Mouse (Mus musculus) kidney, embryonic 14.5 days (tissue): Measurements from ENCODE around the gene Vsir. TPM values are rescaled to one million over a fixed set of nuclear protein-coding genes. Genes with fewer than 3 reads are reported as not detected.

Experiments
- ATAC-seq: fragments of 200-750 bp; cut with Nextera tagmentation; 2 replicates; pipeline ENCODE4 v1.8.0; 2017; ENCODE audit warnings: moderate number of reproducible peaks, mild to moderate bottlenecking, moderate TSS enrichment, moderate library complexity; ENCODE audit not compliant: low FRiP score, low TSS enrichment
- H3K27ac ChIP-seq: fragments of 300-500 bp; sonication (generic); 2 replicates; pipeline ENCODE4 v1.5.1; 2014; ENCODE audit warnings: low read depth, mild to moderate bottlenecking, low read length, moderate library complexity, mixed read lengths
- H3K27me3 ChIP-seq: fragments of 300-500 bp; sonication (generic); 2 replicates; pipeline ENCODE4 v1.6.1; 2014; ENCODE audit warnings: mild to moderate bottlenecking, low read length; ENCODE audit not compliant: control insufficient read depth, insufficient read depth
- H3K36me3 ChIP-seq: fragments of 300-500 bp; sonication (generic); 2 replicates; pipeline ENCODE4 v1.6.1; 2014; ENCODE audit warnings: low read length, mixed read lengths; ENCODE audit not compliant: control insufficient read depth, insufficient read depth
- H3K4me1 ChIP-seq: fragments of 300-500 bp; sonication (generic); 2 replicates; pipeline ENCODE4 v1.6.1; 2014; ENCODE audit warnings: low read length, mixed read lengths; ENCODE audit not compliant: control insufficient read depth, insufficient read depth
- H3K4me2 ChIP-seq: fragments of 300-500 bp; sonication (generic); replicated peaks from 2 replicates; pipeline ENCODE4 v1.6.1; 2014; ENCODE audit warnings: low read depth, mild to moderate bottlenecking, low read length
- H3K4me3 ChIP-seq: fragments of 300-500 bp; sonication (generic); 2 replicates; pipeline ENCODE4 v1.5.1; 2014; ENCODE audit warnings: mild to moderate bottlenecking, low read length
- H3K9ac ChIP-seq: fragments of 300-500 bp; sonication (generic); 2 replicates; pipeline ENCODE4 v1.6.1; 2014; ENCODE audit warnings: low read depth, mild to moderate bottlenecking, low read length, moderate library complexity
- H3K9me3 ChIP-seq: fragments of 300-500 bp; sonication (generic); 2 replicates; pipeline ENCODE4 v1.6.1; 2016; ENCODE audit warnings: low read length; ENCODE audit not compliant: control insufficient read depth
- WGBS: fragments of 180-500 bp; shearing (Covaris S2); extraction: QIAGEN DNeasy Blood & Tissue Kit; methylation state at CpG from one replicate; pipeline ENCODE4 v1.1.7; 2014; 5-methylcytosine and 5-hydroxymethylcytosine counted together
- polyA plus RNA-seq: library from polyadenylated mRNA; unstranded; fragments of >200 nt; fragmentation: Nextera tagmentation; extraction: Ambion mirVana; gene quantifications from 2 replicates; pipeline ENCODE4 v1.2.1, GENCODE M21; 2014

Gene Vsir
- polyA plus RNA-seq, 1 experiment from 2014 or later: 4.6 TPM

DNA sequence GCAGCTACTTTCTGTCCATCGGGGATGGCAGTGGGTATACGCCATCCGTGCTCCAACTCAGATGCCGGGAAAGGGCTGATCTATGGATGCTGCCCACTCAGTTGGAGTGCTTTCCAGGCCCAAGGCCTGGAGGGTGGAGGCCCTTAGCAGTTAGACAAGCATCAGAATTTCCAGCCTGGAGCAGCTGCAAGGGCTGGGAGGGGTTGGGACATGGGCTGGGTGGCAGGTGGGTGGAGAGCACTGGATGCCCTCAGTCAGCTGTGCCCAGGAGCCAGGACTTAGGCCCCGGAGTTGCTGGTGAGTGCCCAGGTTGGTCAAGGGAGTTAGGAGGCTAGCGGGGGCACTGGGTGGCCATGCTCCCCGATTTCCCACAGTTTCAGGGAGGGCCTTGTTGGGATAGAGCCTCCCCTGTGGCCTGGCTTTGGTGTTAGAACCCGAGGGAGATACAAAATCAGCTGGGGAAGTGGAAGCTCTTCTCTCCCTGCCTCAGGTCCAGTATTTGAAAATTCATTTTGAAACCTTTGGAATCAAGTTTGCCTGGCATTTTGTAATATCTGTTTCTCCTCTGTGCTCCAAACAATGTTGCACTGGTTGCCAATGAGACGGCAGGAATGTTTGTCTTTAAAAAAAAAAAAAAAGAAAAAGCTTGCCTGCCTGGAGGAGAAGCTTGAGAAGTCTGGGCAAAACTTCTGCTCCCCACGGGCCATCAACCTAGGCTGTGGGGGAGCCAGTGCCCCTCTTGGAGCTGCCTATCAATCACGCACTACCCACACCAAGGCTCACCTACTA, 54.0 kb downstream of the Vsir start:
- ATAC-seq: no peak
- Histone ChIP-seq H3K9me3 (no peaks in the 10 kb centered on the region), H3K4me2 (no peak overlapping the region), H3K36me3 (no peaks in the 10 kb centered on the region), H3K27ac (no peak overlapping the region), H3K27me3 (no peaks in the 10 kb centered on the region), H3K4me3 (no peak overlapping the region), H3K9ac (no peak overlapping the region), H3K4me1 (peaks cover 5% of the 10 kb centered on the region; the same call in 1 of the 2 replicates)
- WGBS: 82% methylated on average over 11 of the region's 11 CpGs

GRCm38 (mm10) chr10:60405460-60406177, 59.0 kb downstream of the Vsir start:
- Histone ChIP-seq H3K9me3 (no peaks in the 10 kb centered on the region), H3K4me2 (no peak overlapping the region), H3K4me3 (no peak overlapping the region), H3K9ac (no peak overlapping the region), H3K27me3 (peaks cover 2% of the 10 kb centered on the region; the same call in 1 of the 2 replicates), H3K36me3 (no peaks in the 10 kb centered on the region), H3K4me1 (no peaks in the 10 kb centered on the region), H3K27ac (no peak overlapping the region)
- WGBS: 42% methylated on average over 7 of the region's 7 CpGs
- ATAC-seq: no peak

DNA sequence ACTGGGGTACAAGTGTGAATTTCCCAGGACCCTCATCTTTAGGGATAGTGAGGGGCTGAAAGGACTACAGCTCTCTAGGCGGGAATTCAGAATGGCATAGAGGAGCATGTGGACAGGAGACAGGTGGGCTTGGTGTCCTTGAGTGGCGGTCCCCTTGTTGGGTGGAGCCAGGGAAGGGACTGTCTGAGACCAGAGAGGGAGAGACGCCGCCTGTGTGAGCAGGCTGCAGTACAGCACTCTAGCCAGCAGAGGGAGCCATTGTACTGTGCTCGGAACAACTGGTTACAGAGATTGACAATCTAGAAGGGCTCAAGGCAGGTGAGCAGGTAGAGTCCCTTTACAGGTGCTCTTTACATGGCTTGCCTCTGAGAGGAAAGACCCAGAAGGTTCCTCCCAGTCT, 61.2 kb downstream of the Vsir start:
- H3K9ac ChIP-seq: no peak overlapping the region
- ATAC-seq: 0 out of 2 replicates have a peak, but pooled peaks have one; percentile 29
- 1% methylated on average over 5 of the region's 5 CpGs for WGBS
- H3K9me3 ChIP-seq: no peaks in the 10 kb centered on the region
- H3K27me3 ChIP-seq: peaks cover 7% of the 10 kb centered on the region; the same call in 1 of the 2 replicates
- no peak overlapping the region for H3K4me3 ChIP-seq
- H3K4me1 ChIP-seq: no peaks in the 10 kb centered on the region
- H3K4me2 ChIP-seq: no peak overlapping the region
- no peaks in the 10 kb centered on the region for H3K36me3 ChIP-seq
- no peak overlapping the region for H3K27ac ChIP-seq

- Histone ChIP-seq H3K9ac (no peak overlapping the region), H3K9me3 (no peaks in the 10 kb centered on the region), H3K4me1 (no peaks in the 10 kb centered on the region), H3K27me3 (peaks cover 7% of the 10 kb centered on the region; the same call in 1 of the 2 replicates), H3K4me2 (no peak overlapping the region), H3K27ac (no peak overlapping the region), H3K4me3 (no peak overlapping the region), H3K36me3 (no peaks in the 10 kb centered on the region)
- no peak for ATAC-seq
- WGBS: 32% methylated on average over 5 of the region's 5 CpGs
Observed at GRCm38 (mm10) chr10:60411794-60412193, 65.1 kb downstream of the Vsir start.

GRCm38 (mm10) chr10:60413756-60414155, 67.1 kb downstream of the Vsir start:
- Histone ChIP-seq H3K27me3 (peaks cover 7% of the 10 kb centered on the region; the same call in 1 of the 2 replicates), H3K9ac (no peak overlapping the region), H3K27ac (no peak overlapping the region), H3K4me3 (no peak overlapping the region), H3K9me3 (no peaks in the 10 kb centered on the region), H3K4me1 (no peaks in the 10 kb centered on the region), H3K36me3 (no peaks in the 10 kb centered on the region), H3K4me2 (no peak overlapping the region)
- no peak for ATAC-seq
- WGBS: 76% methylated on average over 2 of the region's 2 CpGs

- ATAC-seq: no peak
Observed at GRCm38 (mm10) chr10:60417041-60417440, 70.4 kb downstream of the Vsir start.

DNA sequence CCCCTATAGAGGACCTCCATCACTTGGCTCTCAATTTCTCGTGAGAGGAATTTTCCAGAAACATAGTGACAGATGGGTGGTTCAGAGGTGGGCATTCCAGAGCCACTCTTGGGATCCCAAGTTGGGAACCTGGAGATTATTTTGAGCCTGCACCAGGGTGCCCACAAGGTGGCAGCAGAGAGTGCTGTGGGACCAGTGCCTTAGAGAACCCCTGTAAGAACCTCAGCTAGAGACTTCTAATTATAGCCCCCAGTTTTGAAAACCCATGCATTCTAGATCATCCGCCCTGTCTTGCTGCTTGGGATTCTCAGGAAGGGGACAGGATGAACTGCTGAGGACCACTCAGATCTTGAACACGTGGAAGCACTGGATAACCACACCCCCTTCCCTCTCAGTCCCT, 71.5 kb downstream of the Vsir start:
- H3K9me3 ChIP-seq: no peaks in the 10 kb centered on the region
- H3K4me2 ChIP-seq: no peak overlapping the region
- no peaks in the 10 kb centered on the region for H3K36me3 ChIP-seq
- H3K9ac ChIP-seq: no peak overlapping the region
- 11% methylated on average over 3 of the region's 3 CpGs for WGBS
- no peaks in the 10 kb centered on the region for H3K4me1 ChIP-seq
- no peaks in the 10 kb centered on the region for H3K27me3 ChIP-seq
- H3K27ac ChIP-seq: no peak overlapping the region
- no peak for ATAC-seq
- H3K4me3 ChIP-seq: no peak overlapping the region

More at GRCm38 (mm10) chr10:60417041-60417440, 70.4 kb downstream of the Vsir start:
- Histone ChIP-seq H3K36me3 (no peaks in the 10 kb centered on the region), H3K9ac (no peak overlapping the region), H3K4me1 (no peaks in the 10 kb centered on the region), H3K4me2 (no peak overlapping the region), H3K27ac (no peak overlapping the region), H3K9me3 (no peaks in the 10 kb centered on the region), H3K4me3 (no peak overlapping the region), H3K27me3 (no peaks in the 10 kb centered on the region)
- WGBS: 77% methylated on average over 2 of the region's 2 CpGs

DNA sequence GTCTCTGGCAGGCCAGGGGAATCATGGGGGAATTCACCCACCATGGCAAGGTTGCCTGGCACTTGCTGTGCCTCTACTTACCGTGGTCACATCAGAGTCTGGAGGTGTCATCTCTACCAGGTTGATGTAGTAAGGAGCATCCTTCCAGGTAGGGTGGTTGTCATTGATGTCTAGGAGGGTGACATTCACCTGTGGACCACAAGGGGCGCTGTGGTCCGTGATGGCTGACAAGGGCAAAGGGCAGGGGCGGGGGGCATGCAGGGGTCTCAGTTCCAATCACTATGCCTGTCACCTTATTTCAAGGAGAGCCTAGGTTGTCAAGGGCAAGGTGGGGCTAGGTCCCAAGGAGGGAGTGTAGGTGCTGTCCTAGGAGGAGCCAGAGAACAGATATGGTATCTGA, 73.0 kb downstream of the Vsir start:
- ATAC-seq: no peak
- H3K36me3 ChIP-seq: no peaks in the 10 kb centered on the region
- H3K27ac ChIP-seq: no peak overlapping the region
- H3K9me3 ChIP-seq: no peaks in the 10 kb centered on the region
- no peak overlapping the region for H3K9ac ChIP-seq
- no peaks in the 10 kb centered on the region for H3K27me3 ChIP-seq
- no peaks in the 10 kb centered on the region for H3K4me1 ChIP-seq
- H3K4me2 ChIP-seq: no peak overlapping the region
- no peak overlapping the region for H3K4me3 ChIP-seq
- 28% methylated on average over 4 of the region's 4 CpGs for WGBS
